Mouse (Mus musculus): ENCODE data around the gene Tspan31.

DNA sequence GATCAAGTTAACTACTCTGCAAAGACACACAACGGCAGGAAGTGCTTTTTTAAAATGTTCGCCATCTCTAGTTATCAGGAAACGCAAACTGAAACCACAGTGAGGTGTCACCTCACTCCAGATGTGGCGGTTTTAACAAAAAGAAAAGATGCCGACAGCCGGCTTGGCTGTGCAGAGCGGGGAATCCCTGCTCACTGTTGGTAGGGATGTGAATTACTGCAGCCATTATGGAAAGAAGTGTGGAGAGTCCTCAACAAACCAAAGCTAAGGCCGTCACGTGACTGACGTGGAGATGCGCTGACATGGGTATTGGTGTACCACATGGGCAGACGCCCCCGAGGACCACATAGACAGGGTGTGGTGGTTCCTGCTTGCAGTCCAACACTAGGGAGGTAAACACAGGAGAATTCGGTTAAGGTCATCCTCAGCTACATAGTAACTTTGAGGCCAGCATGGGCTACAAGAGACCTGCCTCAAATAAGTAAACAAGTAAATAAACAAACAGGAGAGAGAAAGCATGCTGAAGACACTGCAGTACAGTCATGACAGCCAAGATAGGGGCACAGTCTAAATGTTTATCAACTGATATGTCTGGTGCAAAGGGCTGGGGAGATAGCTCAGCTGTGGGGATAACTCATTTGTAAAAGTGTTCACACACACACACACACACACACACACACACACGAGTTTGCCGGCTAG lies 37.6 kb upstream of the Tspan31 start:
- TF ChIP-seq POLR2A (IDR thresholded peaks at IDR 0.05; ENCODE audit: extremely low read depth, insufficient read depth, low read length) (no peak), CTCF (IDR thresholded peaks at IDR 0.05; ENCODE audit: extremely low read depth, insufficient read depth, low read length) (no peak)

Data from cortical plate, adult 2 months (tissue).